Mouse (Mus musculus): ENCODE data around the gene Pip4k2c.
"Not testable (repeated sequence)": the region's sequence is repeated elsewhere in the genome, so short reads cannot be mapped to it uniquely, and the experiment has no call there.

Gene Pip4k2c

DNA sequence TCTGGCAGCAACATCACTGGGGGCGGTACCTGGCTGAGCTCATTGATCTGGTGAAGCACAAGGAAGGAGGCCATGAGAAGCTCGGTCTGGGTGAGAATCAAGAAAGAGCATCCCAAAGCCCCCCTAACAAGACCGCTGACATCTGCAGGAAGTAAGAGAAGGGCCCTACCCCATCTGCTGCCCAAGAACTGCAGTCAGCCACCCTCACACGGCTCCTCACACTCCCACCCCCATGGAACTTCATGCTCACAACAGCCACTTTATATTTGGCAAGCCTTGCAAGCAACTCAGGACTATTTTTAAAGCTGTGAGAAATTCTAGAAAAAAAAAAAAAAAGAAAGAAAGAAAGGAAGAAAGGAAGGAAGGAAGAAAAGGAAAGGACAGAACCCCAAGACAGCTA is 2.5 kb downstream of the Pip4k2c start:
- DNase-seq = no peak

GRCm38 (mm10) chr10:127205373-127205772 is 6.0 kb downstream of the Pip4k2c start:
- DNase-seq = no peak

DNA sequence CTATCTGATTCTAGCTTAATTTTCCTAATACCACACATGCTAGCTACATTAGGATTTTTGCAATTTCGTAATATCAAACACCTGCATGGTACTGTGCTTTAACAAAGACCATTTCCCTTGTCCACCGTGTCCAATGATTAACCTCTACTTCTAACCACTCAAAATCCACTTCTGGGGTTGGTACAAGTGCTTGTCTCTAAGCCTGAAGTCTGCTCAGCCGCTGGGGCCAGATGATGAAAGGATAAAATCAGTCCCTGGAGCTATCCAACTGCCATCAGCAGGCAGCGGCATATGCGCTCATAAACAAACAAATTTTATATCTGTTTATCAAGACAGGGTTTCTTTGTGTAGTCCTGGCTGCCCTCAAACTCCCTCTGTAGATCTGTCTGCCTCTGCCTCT is 6.8 kb downstream of the Pip4k2c start:
- no peak for DNase-seq

GRCm38 (mm10) chr10:127203106-127203505 is 8.3 kb downstream of the Pip4k2c start:
- DNase-seq = no peak

DNA sequence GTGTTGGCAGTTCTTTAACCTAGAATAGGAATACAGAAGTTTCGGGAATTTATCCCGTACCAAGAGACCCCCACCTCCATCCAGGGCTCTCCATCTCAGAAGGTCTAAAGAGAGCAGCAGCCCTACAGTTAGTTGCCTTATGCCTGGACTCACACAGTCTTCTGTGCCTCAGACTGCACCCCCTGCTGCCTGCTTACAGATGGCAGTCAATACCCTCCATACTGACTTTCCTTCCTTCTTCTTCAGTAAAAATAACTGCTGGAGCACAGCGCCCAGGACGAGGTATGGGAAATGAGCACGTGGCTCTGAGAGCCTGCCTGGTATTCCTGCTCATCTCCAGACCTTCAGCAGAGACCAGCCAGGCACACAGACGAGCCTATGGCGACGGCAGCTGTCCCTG is 11.1 kb downstream of the Pip4k2c start:
- no peak for DNase-seq

- DNase-seq = no peak
Observed at GRCm38 (mm10) chr10:127199474-127199873, 11.9 kb downstream of the Pip4k2c start.

DNA sequence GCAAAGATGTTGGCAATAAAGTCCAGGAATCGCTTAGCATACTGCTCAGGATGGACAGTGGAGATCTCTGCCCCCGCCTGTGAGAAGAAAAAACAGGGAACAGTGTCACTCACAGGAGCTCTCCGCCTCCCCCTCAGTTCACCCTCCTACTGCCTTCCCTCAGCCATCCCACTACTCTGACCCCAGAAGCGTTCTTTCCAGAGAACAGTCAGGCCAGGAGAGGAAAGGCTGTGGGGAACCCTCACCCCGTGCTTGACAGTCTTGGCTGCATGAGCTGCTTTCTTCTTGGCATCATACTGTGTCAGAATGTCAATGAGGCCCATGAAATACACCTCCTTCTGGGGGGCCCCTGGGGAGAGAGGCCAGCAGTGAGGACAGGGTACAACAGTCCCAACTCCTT is 12.3 kb downstream of the Pip4k2c start:
- DNase-seq = no peak

- no peak for DNase-seq
Observed at GRCm38 (mm10) chr10:127198492-127198891, 12.9 kb downstream of the Pip4k2c start.

- DNase-seq = no peak
Observed at GRCm38 (mm10) chr10:127197505-127198110, 13.8 kb downstream of the Pip4k2c start.

DNA sequence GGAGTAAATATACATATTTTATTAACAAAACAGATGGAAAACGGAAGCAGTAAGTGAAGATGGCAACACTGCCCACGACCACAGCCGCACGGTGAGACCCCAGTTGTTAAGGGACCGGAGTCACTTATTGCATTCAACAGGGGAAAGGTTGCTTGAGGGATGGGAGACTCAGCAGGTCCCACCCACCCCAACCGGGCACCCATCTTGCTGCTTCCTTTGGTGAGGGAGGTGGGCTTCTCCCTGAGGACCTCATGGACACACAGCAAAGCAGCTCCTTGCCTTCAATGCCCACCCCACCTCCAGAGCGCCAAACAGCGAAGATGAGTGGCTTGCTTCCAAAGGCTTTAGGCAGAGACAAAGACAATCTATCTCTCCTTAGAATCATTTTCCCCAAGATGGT is 14.3 kb downstream of the Pip4k2c start:
- DNase-seq = no peak

GRCm38 (mm10) chr10:127196392-127196791 is 15.0 kb downstream of the Pip4k2c start:
- peak; percentile 64 for DNase-seq

DNA sequence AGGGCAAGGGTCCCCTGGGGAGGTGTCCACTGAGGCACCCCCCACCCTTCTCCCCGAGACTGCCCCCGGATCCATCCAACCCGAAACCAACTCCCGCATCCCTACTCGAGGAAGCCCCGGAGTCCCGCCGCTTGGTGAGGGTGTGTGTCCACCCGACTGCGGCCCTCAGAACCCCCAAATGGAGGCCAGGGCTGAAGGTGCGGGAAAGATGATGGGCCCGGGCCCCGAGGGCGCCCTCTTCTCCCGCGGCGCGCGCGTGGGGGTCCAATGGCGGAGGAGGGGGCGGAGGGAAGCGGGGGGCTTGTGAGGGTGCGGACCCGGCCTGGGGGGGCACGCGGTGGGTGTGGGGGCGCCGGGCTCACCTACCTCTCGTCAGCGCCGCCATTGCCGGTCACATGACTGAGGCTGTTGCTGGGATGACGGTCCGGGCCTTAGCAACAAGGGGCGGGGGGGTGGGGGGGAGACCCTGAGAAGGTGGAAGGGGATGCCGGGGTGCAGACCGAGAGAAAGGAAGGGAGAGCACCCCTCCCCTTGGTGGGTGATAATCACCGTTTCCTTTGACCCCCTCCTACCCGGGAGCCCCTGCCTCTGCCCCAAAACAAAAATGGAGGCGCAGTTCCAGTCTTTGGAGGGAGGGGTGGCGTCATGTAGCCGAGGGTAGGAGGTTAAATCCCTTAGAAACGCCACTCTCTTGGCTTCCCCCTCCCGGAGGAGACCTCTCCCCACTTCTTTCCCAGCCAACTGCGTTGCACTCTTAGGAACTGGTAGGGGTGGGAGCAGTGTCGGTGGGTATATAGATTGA is 15.9 kb downstream of the Pip4k2c start, which contains the start of gene Dtx3:
Gene Dtx3, minus strand, starts transcription at position 401 of the 802 bp plus-strand sequence.
- DNase-seq = peak; percentile 62

GRCm38 (mm10) chr10:127194428-127195327 is 16.7 kb downstream of the Pip4k2c start:
- DNase-seq = peak; percentile 87

DNA sequence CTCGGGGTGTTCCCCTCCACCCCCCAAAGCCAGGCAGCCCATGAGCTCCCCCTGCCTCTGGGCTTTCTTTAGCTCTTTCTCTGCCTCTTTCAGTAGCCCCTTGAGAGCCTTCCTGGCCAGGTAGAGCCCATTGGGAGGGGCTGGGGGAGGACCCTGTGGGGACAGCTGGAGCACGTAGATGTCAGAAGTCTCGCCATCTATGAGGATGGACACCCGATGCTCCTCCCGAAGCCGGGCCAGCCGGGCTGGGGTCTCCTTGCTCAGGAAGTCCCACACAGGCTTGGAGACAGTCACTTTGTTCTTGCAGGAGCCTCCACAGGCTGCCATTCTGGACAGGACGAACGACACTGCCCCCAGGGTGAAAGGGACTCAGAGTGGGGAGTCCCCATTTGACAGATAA is 18.4 kb downstream of the Pip4k2c start:
- no peak for DNase-seq

DNA sequence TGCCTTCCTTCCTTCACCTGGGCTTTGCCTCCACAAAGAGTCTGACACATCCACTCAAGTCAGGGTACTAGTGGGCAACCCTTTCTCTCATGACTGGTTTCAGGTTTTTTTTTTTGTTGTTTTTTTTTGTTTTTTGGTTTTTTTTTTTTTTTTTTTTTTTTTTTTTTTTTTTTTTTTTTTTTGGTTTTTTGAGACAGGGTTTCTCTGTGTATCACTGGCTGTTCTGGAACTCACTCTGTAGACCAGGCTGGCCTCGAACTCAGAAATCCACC is 19.4 kb downstream of the Pip4k2c start:
- DNase-seq = not testable (repeated sequence)

DNA sequence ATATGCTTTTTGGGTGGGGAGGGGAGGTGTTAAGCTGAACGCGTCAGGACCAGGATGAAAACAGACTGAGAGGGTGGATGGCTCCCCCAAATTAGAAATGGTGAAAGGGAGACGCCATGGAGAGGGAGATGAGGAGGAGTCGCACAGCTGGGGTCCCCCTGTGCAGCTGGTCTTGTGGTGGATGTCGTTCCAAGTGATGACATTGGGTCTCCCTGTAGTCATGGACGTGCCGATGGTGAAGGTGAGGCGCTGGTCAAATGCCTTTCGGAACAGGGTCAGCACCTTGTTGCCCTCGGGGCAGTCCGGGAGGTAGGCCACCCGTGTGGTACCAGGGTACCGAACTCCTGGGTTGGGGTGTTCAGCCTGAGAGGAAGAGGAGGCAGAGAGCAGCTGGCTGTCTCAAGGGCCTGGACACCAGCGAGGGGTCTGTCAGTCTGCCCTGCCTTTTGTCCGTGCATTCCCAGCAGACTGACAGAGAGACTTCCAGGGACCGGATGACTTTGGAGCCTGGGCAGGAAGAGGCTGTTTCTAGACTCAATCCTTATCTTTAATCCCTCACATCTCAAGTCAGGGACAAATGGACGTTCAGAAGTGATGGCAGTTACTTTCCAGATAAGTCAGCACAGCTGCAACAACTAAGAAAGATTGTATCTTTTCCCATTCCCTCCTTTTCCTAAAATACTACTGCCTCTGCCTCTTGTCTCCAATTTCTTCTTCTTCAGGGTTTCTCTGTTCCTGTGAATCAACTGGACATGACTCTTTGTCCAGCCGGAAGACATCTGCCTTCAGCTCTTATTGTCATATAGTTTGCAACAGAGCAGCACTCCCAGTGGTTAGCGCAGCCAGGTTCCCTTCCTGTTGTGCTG is 20.0 kb downstream of the Pip4k2c start:
- no peak for DNase-seq

DNA sequence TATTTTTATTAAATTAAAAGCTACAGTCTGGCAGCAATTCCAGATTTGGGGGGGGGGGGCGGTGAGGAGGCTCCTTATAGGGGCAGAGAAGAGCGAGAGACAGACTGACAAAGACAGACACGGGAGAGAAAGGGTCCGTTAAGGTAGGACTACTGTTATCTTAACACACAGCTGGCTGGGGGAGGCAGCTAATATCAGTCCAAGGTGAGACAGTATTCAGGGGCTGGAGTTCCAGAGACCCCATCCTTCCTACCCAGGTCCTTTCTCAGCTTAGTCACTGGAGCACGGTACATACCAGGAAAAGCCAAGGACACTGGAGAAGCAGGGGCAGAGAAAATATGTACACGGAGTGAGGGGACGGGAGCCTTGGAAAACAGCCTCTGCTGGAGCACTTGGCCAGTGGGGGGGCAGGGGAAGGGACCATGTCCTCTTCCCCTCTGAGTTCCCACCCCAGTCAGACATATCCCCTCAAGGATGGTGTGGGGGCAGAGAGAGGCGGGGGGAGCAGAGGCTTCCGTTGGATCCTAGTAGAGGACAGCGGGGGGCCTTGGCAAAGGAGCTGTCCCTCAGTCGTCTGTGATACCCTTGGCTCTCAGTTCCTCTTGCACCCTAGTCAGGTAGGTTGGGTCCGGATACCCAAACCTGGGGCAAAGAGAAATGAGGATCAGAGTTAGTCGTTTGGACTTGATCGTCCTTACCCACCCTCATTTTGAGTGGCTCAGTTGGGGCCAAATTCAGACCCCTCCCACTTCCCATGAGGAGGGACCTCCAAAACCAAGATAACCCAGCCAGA is 20.8 kb downstream of the Pip4k2c start:
- no peak for DNase-seq

DNA sequence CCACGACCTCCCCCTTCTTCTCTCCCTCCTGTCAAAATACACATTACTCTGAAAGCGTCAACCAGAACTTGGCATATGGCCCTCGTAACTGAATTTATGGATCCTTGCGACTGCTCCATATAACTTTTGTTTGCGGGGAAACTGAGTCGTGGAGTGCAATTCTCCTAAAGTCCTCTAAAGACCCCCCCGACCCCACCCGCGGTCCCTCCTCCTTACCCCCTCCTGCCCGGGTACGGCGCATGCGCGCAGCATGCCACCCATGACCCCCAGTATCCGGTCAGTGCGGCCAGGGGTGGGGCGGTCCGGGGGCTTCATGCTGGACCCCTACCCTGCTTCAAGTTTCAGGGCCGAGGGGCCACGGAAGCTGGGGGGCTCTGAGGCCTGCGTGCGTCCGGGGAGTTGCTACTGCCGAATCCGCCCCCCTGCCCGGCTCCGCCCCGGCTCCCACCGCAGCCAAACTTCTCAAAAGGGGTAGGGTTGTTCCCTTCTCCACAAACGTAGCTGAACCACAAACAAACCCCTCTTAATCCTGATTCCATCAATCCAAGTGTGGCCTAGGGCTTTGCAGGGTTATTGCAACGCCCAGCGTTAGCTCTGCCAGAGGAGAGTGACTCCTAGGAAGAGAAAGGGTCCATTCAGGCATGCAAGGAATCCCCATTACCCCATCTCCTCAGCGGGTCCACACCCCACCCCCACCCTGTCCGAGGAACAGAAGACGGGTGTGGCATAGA is 21.6 kb downstream of the Pip4k2c start, which contains the start of gene Arhgef25:
Gene Arhgef25, minus strand, starts transcription at position 433 of the 731 bp plus-strand sequence.
- peak; percentile 35 for DNase-seq

- DNase-seq = peak; percentile 38
Observed at GRCm38 (mm10) chr10:127189116-127189650, 22.2 kb downstream of the Pip4k2c start.

DNA sequence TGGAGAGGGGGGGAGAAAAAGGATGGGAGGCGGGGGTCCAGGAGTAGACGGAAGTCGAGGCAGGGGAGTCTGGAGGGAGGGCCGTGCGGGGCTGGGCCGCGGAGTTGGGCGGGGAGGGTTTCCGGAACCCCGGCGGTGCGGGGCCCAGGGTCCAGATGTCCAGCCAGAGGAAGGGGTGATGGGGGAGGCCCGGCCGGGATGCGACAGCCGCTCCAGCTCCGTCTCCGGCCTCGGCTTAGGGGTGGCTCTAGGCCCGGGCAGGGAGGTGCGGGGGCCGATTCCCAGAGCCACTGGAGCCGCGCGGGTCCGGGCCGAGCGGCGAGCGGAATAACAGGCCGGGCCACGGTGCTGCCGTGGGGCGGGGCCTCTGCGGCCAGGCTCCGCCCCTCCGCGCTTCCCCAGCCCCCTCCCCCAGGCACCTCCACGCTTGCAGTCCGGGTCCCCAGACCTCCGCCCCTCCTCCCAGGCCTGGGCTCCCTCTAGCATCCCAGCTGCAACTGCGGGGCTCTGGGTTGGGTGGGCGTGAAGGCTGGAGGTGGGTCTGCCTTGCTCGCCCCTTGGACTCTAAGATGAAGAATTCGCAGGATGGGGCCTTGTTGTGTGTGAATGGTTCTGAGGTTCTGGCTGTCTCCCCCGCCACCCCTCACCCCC is 22.8 kb downstream of the Pip4k2c start:
- DNase-seq = peak; percentile 56
